Mouse (Mus musculus) kidney, adult 11 months (tissue): ENCODE results near the gene Olfr328.
"Not testable (repeated sequence)": the region's sequence is repeated elsewhere in the genome, so short reads cannot be mapped to it uniquely, and the experiment has no call there.

Source experiments
- DNase-seq: peaks from one replicate; pipeline ENCODE4 v3.0.0; 2022

Olfr328 gene

GRCm38 (mm10) chr11:58555536-58555935 lies at the start of gene Olfr328:
Gene Olfr328, minus strand, starts transcription at chr11:58555636.
- no peak for DNase-seq

- DNase-seq, result no peak
Observed at GRCm38 (mm10) chr11:58605228-58605627, 49.8 kb upstream of the Olfr328 start.

DNA sequence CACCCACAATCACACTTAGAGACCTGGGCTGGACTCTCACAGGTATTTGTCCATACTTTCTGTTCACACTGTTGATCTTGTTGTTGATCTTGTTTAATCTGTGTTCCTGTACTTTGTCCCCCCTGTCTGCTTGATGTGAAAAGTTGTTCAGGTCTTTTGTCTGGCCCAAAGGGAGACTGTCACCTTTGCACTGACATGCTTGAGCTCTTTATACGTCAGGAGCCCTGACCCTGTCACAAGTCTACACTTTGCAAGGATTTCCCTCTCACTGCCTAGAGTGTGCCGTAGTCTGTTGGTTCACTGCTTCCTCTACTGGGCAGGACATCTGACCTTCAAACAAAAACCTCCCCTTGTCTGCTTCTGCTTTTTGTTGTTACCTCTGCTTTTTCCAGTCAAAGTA lies 49.3 kb upstream of the Olfr328 start:
- DNase-seq, result no peak

DNA sequence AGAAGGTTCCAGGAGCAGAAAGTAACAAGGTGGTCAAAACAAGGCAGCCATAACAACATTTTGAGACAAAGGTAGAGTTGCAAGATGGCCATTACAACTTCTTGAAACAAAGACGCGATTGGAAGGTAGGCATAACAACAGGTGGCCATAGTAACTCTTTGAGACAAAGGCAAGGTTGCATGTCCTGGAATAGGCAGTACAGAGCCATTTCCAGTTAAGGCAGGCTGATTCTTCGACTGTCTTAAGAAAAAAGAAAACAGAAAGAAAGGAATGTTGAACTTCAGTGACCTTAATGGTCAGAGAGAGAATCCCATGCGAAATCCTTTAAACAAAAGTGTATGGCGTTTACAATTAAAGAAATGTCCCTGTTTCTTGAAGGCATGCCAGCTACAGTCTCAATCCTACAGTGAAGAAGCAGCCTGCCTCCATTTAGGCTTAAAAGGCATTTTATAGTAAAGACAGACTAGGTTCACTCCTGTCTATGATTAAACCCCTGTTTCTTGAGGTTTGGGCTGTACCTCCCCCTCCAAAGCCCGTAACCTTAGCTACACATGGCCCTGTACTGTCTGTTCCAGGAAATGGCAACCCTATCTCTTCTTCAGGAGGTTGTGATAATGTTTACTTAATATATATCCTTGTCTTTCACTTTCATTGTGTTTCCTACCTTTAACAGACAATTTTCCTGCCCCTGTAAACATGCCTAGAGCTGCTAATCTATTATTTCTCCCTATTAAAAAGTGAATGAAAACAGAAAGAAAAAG lies 47.5 kb upstream of the Olfr328 start:
- DNase-seq, result no peak

DNA sequence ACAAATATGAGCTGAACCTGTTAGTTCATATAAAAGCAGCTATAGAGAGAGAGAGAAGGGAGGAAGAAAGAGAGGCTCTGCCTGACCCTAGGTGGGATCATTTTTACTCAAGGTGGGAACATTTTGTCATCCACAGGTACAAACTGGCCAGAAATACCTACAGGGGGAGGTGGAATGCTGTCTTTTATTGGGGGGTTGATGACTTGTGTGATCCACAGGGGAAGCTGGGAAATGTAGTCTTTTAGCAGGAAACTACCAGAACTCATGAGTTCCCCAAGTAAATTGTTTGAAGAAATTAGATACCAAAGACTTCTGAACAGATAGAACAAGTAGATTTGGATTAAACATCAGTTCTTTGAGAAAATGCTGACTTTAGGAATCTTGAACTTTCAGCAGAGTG lies 46.6 kb upstream of the Olfr328 start:
- DNase-seq, result no peak

GRCm38 (mm10) chr11:58597837-58598236 lies 42.4 kb upstream of the Olfr328 start:
- no peak for DNase-seq

- no peak for DNase-seq
Observed at GRCm38 (mm10) chr11:58594814-58595213, 39.4 kb upstream of the Olfr328 start, which contains the start of gene Olfr324. Gene Olfr324, plus strand, starts transcription at chr11:58595114.

DNA sequence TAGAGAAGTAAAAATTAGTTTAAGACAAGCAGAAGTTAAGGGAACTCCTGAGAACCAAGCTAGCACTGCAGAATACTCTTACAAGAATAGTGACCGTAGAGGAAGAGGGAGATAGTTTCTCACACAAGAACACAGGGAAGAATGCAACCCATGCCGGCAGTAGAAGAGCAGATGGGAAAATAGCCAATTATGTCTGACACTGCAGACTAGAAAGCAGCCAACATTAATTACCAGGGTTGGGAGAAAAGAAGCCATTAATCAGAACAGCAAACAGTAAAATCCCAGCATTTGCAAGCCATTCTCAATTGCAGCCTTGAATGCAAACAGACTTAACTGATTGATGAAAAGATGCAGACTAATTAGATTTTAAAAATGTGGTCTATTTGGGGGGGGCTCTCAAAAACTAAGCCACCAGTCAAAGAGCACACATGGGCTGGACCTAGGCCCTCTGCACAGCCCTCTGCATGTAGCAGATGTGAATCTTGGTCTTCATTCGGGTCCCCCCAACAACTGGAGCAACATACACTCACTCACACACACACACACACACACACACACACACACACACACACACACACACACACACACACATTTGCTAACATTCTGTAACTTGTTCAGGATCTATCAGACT lies 33.3 kb upstream of the Olfr328 start:
- no peak for DNase-seq

- peak; percentile 3 for DNase-seq
Observed at GRCm38 (mm10) chr11:58587898-58588348, 32.5 kb upstream of the Olfr328 start.

GRCm38 (mm10) chr11:58578636-58579035 lies 23.2 kb upstream of the Olfr328 start:
- no peak for DNase-seq

DNA sequence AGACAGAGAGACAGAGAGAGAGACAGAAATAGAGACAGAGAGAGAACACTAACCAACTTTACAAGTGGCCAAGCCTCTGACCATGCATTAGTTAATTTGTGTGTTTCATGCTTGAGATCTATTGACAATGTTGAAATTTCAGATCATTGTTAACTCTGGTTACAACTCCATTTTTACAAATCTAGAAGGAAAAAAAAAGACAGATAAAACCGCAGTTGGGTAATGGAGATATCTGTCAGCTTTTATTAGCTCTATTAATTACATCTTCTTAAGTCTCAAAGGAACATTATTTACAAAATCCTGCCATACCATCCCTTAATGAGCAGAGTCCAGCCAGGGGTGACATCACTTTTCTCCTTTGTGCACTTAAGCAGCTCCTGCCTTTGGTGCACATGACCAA lies 22.0 kb upstream of the Olfr328 start, which contains the start of gene Olfr325:
Olfr325 (plus strand) TSS at position 301 of the 400 bp plus-strand sequence.
- no peak for DNase-seq

DNA sequence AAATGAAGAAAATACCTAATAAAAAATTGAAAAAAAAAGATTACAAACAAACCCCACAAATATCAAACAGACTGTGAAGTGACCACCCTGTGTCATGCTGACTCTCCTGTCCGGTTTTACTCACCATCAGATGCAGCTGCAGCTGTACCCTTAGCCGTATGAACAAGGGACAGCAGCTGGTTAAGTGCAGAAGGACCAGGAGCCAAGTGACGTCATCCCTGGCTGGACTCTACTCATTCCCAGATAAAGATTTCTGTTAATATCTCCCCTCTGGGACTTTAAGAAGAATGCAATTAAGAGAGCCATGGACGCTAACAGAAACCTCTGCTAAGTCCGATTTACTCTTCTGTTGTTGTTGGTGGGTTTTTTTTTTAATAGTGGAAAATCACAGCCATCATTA lies 15.0 kb upstream of the Olfr328 start, which contains the start of gene Olfr224:
Olfr224 (minus strand) TSS at position 149 of the 400 bp plus-strand sequence.
- no peak for DNase-seq

GRCm38 (mm10) chr11:58546322-58546721 lies 9.1 kb downstream of the Olfr328 start, which contains the start of gene Olfr329-ps:
Gene Olfr329-ps, minus strand, starts transcription at chr11:58546422.
- no peak for DNase-seq

DNA sequence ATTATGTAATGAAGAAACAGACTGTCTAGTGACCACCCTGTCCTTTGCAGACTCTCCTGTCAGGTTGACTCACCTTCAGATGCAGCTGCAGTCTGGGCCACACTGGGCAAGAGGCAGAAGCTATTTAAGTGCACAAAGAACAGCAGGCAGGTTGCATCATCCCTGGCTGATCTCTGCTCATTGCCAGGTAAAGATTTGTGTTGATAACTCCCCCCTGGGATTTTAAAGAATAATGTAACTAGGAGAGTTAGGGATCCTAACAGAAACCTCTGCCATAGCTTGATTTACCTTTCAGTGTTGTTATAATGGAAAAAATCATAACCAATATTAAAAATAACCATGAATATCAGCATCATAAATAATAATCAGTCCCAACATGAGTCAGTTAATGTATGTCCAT lies 20.7 kb downstream of the Olfr328 start, which contains the start of gene Olfr330:
Olfr330 (minus strand) TSS at position 101 of the 400 bp plus-strand sequence.
- not testable (repeated sequence) for DNase-seq

DNA sequence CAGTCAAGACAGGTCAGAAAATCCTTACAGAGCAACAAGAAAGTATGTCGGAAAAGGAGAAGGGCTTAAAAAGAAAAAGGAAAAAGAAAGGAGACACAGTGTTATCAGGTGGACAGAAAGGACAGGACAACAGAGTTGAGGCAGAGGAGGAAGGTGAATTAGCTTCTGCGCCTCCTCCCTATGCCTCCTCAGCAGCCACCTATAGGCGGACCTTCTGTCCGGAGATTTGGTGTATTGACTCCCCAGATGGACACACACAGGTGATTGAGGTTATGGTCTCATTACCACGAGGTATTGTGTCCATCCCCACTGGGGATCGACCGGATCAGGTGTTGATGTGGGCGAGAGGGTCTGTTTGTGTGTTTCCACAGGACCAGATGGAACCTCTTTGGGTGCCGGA lies 35.7 kb downstream of the Olfr328 start:
- peak; percentile 14 for DNase-seq

- peak; percentile 43 for DNase-seq
Observed at GRCm38 (mm10) chr11:58518916-58519315, 36.5 kb downstream of the Olfr328 start.

GRCm38 (mm10) chr11:58509058-58509457 lies 46.4 kb downstream of the Olfr328 start:
- DNase-seq, result not testable (repeated sequence)

DNA sequence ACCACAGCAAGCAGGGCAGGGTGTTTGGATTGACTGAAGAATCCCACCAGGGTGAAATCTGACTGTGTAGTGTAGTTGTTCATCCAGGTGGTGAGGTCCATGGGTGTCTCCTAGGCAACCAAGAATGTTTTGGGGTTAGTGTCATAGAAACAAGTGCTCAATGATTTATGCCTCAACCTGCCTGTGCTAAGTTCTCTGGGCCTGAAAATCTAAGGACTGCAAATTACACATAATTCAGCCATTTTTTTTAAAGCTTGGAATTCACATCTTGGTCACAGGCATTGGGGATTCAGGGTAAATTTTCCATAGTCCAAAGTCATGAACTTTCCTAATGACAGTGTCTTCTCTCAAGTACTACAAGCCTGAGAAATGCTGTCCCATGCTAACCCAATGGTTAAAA lies 53.0 kb downstream of the Olfr328 start, which contains the start of gene Olfr331:
Olfr331 (minus strand) TSS at position 101 of the 400 bp plus-strand sequence.
- DNase-seq, result not testable (repeated sequence)
